ENCODE assay signal across 14 mouse cellular contexts in the genomic region with DNA sequence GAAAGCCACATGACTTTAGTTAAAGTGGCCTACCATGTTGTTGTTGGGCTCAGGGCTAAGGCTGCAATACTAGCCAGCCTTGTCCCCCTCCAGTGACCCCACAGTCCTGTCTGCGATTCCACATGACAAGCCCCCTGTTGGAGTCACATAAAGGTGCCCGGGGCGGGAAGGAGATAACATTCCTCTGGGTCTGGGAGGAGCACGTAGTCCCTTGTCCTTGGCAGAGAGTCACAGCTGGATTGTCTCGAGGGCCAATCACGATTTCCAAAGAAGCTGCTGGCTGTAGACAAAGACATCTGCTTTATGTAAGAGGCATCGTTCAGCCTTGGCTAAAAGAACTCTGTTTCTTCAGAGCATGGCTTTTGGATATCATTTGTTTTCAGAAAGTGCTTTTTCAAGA. TPM values are rescaled to one million over a fixed set of nuclear protein-coding genes. Genes with fewer than 3 reads are reported as not detected.
A peak's percentile ranks its signal among the peaks of the same experiment; 100 is the strongest.
DNase-seq lines count a peak whose midpoint lies in the region; ATAC-seq and TF ChIP-seq lines count a peak whose summit lies in the region.
"Had no signal": no experiment of that assay in that cellular context is flagged by ENCODE, and none has a peak within 500 bp of the region (broad histone marks: within the 10 kb centered on the region; RNA-seq: fewer than 3 reads in every experiment).

No protein-coding gene starts in this region.

- H3K36me3 ChIP-seq in stomach, embryonic 16.5 days (ENCODE audit: control insufficient read depth, insufficient read depth, low read length), result no peaks in the 10 kb centered on the region
- H3K36me3 ChIP-seq in midbrain, embryonic 16.5 days (ENCODE audit: control insufficient read depth, insufficient read depth, low read length), result no peaks in the 10 kb centered on the region
- H3K36me3 ChIP-seq: limb, embryonic 12.5 days; midbrain, embryonic 15.5 days had no signal

- ATAC-seq in stomach, embryonic 16.5 days (ENCODE audit: insufficient read depth, low FRiP score), result peak; percentile 42; the same call in 1 of the 2 replicates
- ATAC-seq in midbrain, embryonic 16.5 days, result no peak
- ATAC-seq: forebrain, embryonic 14.5 days; midbrain, embryonic 15.5 days; Patski had no signal

- peaks cover 5% of the 10 kb centered on the region; the same call in 1 of the 2 replicates for H3K4me1 ChIP-seq in stomach, embryonic 16.5 days (ENCODE audit: control insufficient read depth, insufficient read depth, low read length)
- no peaks in the 10 kb centered on the region for H3K4me1 ChIP-seq in midbrain, embryonic 16.5 days (ENCODE audit: control insufficient read depth, insufficient read depth, low read length)
- H3K4me1 ChIP-seq: limb, embryonic 12.5 days; midbrain, embryonic 15.5 days had no signal

- 19% methylated on average over 7 of the region's 7 CpGs for WGBS in stomach, embryonic 16.5 days
- 38% methylated on average over 7 of the region's 7 CpGs for WGBS in midbrain, embryonic 16.5 days

- no peak overlapping the region for H3K4me3 ChIP-seq in gastrocnemius, adult 2 months
- H3K4me3 ChIP-seq in stomach, embryonic 16.5 days (replicated peaks; ENCODE audit: low read length), result no peak overlapping the region
- H3K4me3 ChIP-seq in midbrain, embryonic 16.5 days (ENCODE audit: low read depth, low read length), result no peak overlapping the region
- H3K4me3 ChIP-seq: limb, embryonic 12.5 days; midbrain, embryonic 15.5 days had no signal

- no peaks in the 10 kb centered on the region for H3K27me3 ChIP-seq in stomach, embryonic 16.5 days (ENCODE audit: control insufficient read depth, insufficient read depth, low read length)
- no peaks in the 10 kb centered on the region for H3K27me3 ChIP-seq in midbrain, embryonic 16.5 days (ENCODE audit: control insufficient read depth, insufficient read depth, low read depth, low read length)
- H3K27me3 ChIP-seq: limb, embryonic 12.5 days; midbrain, embryonic 15.5 days had no signal

- TF ChIP-seq CTCF in gastrocnemius, adult 2 months (IDR thresholded peaks at IDR 0.05), result no peak

- intact Hi-C loops in gastrocnemius, adult 2 months (cut with DNase I), result no loop called here

- peak; percentile 54 for DNase-seq in gastrocnemius, adult 2 months
- no peak for DNase-seq in gastrocnemius, postnatal 4 days (ENCODE audit: low spot score in 2 of 2)
- DNase-seq in testis, postnatal 14 days (ENCODE audit: low spot score), result peak; percentile 30
- DNase-seq in testis, postnatal 10 days (ENCODE audit: low spot score), result no peak
- peak; percentile 51 to 58 for DNase-seq in kidney, postnatal 4 days
- DNase-seq in cerebellum, postnatal 4 days (ENCODE audit: low spot score in 2 of 2), result no peak
- DNase-seq: thymus, adult 2 months had no signal

- no peaks in the 10 kb centered on the region for H3K9me3 ChIP-seq in stomach, embryonic 16.5 days (replicated peaks; ENCODE audit: control insufficient read depth, low read length)
- no peaks in the 10 kb centered on the region for H3K9me3 ChIP-seq in midbrain, embryonic 16.5 days (replicated peaks; ENCODE audit: control insufficient read depth, low read length, poor library complexity, severe bottlenecking)
- H3K9me3 ChIP-seq: limb, embryonic 12.5 days; midbrain, embryonic 15.5 days had no signal

- H3K9ac ChIP-seq in stomach, embryonic 16.5 days (ENCODE audit: low read length), result no peak overlapping the region
- no peak overlapping the region for H3K9ac ChIP-seq in midbrain, embryonic 16.5 days (ENCODE audit: low read depth, low read length)
- H3K9ac ChIP-seq: limb, embryonic 12.5 days; midbrain, embryonic 15.5 days had no signal

- peak overlapping the region; percentile 59 for H3K27ac ChIP-seq in gastrocnemius, adult 2 months
- H3K27ac ChIP-seq in stomach, embryonic 16.5 days (ENCODE audit: low read length), result peak overlapping the region; percentile 85
- no peak overlapping the region for H3K27ac ChIP-seq in midbrain, embryonic 16.5 days (ENCODE audit: low read length)
- H3K27ac ChIP-seq: limb, embryonic 12.5 days; midbrain, embryonic 15.5 days had no signal

- no peak overlapping the region for H3K4me2 ChIP-seq in stomach, embryonic 16.5 days (ENCODE audit: low read depth, low read length)
- no peak overlapping the region for H3K4me2 ChIP-seq in midbrain, embryonic 16.5 days (ENCODE audit: low read length)
- H3K4me2 ChIP-seq: limb, embryonic 12.5 days; midbrain, embryonic 15.5 days had no signal

RNA-seq across cellular contexts. Expression of gene Col6a1, which starts 31.2 kb away (rescaled TPM):
- 10 to 100 TPM; 30.5 to 59.0 TPM for total RNA-seq in gastrocnemius, adult 2 months (2021)
- 100 to 1,000 TPM; 628 to 701 TPM for total RNA-seq in gastrocnemius, postnatal 4 days (2021)
- 433 and 468 TPM in 2 replicates for polyA plus RNA-seq in stomach, embryonic 16.5 days (2015; fragmentation: Nextera tagmentation; extraction: Ambion mirVana)
- polyA plus RNA-seq in midbrain, embryonic 16.5 days (2015; fragmentation: Nextera tagmentation; extraction: Ambion mirVana), result 14.0 and 17.0 TPM in 2 replicates
- total RNA-seq: common myeloid progenitor, adult 5-6 weeks had no signal

Comparison
In these comparisons a context has a peak if more than half of its experiments do, and no peak if none do; other contexts are left out.
1. DNase-seq: peak in gastrocnemius, adult 2 months (single experiment), testis, postnatal 14 days (single experiment) and kidney, postnatal 4 days (2 of 2); none in gastrocnemius, postnatal 4 days (0 of 2), testis, postnatal 10 days (single experiment) and cerebellum, postnatal 4 days (0 of 2).
2. RNA of gene Col6a1, which starts 31.2 kb away (total RNA-seq): 628 to 701 TPM in gastrocnemius, postnatal 4 days; 30.5 to 59.0 TPM in gastrocnemius, adult 2 months; every median in the first group is over 10 times any median in the second.